Mouse (Mus musculus) natural killer cell, adult 2 months (primary cell): ENCODE data around the gene Abcb8.

Source experiments
- DNase-seq, 2 experiments: peaks; one replicate each; pipeline ENCODE4 v3.0.0; 2022; ENCODE audit warnings: low spot score in 2 of 2

The Abcb8 gene

GRCm38 (mm10) chr5:24366426-24366825, 27.0 kb upstream of the Abcb8 start:
- DNase-seq, result no peak

- no peak for DNase-seq
Measured at GRCm38 (mm10) chr5:24369767-24370166, 23.7 kb upstream of the Abcb8 start.

GRCm38 (mm10) chr5:24373807-24374206, 19.7 kb upstream of the Abcb8 start:
- no peak for DNase-seq

GRCm38 (mm10) chr5:24374216-24374615, 19.2 kb upstream of the Abcb8 start:
- no peak for DNase-seq

GRCm38 (mm10) chr5:24374666-24375328, 18.7 kb upstream of the Abcb8 start:
- no peak for DNase-seq

- no peak for DNase-seq
Measured at GRCm38 (mm10) chr5:24378700-24379099, 14.8 kb upstream of the Abcb8 start.

GRCm38 (mm10) chr5:24379501-24379900, 14.0 kb upstream of the Abcb8 start:
- DNase-seq, result no peak

GRCm38 (mm10) chr5:24380499-24380898, 13.0 kb upstream of the Abcb8 start:
- DNase-seq, result no peak

GRCm38 (mm10) chr5:24381486-24381885, 12.0 kb upstream of the Abcb8 start:
- DNase-seq, result no peak

- DNase-seq, result no peak
Measured at GRCm38 (mm10) chr5:24381988-24382387, 11.5 kb upstream of the Abcb8 start.

GRCm38 (mm10) chr5:24383026-24383859, 10.2 kb upstream of the Abcb8 start:
- peak; percentile 96 to 97 for DNase-seq

GRCm38 (mm10) chr5:24384407-24384806, 9.1 kb upstream of the Abcb8 start:
- DNase-seq, result peak in 1 of 2 experiments; percentile 13

GRCm38 (mm10) chr5:24385374-24385773, 8.1 kb upstream of the Abcb8 start:
- DNase-seq, result no peak

GRCm38 (mm10) chr5:24385887-24386550, 7.4 kb upstream of the Abcb8 start:
- DNase-seq, result no peak

- DNase-seq, result peak in 1 of 2 experiments; percentile 11
Measured at GRCm38 (mm10) chr5:24387264-24388241, 5.9 kb upstream of the Abcb8 start.

- no peak for DNase-seq
Measured at GRCm38 (mm10) chr5:24388246-24388915, 5.1 kb upstream of the Abcb8 start.

GRCm38 (mm10) chr5:24389011-24389657, 4.3 kb upstream of the Abcb8 start:
- no peak for DNase-seq

GRCm38 (mm10) chr5:24389658-24390020, 3.8 kb upstream of the Abcb8 start:
- DNase-seq, result no peak

GRCm38 (mm10) chr5:24391864-24392263, 1.6 kb upstream of the Abcb8 start, which contains the start of gene Atg9b:
Gene Atg9b (minus strand): TSS chr5:24392143.
- no peak for DNase-seq

- no peak for DNase-seq
Measured at GRCm38 (mm10) chr5:24392724-24393123, 739 bp upstream of the Abcb8 start.
